Mouse (Mus musculus): ENCODE data around the gene Pcp2.

DNA sequence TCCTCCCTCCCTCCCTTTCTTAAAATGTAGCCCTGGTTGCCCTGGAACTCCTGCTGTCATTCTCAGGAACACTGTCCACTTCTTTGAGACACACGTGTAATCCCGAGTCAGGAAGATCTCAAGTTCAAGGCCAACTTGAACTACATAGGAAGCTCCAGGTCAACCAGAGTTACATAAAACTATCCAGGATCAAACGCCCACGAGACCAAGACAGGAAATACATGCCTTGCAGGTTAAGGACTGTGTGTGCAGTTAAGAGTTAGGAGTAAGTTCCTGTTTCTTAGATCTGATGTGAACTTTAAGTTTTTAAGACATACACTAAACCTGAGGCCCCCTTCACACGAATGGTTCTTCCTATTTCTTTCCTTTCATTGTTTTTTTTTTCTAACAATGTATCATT is 1.6 kb upstream of the Pcp2 start:
- no peak for TF ChIP-seq CTCF (IDR thresholded peaks at IDR 0.05; ENCODE audit: control insufficient read depth, insufficient read depth, insufficient replicate concordance, low read depth, low read length)
- TF ChIP-seq POLR2A (IDR thresholded peaks at IDR 0.05; ENCODE audit: control insufficient read depth, low read depth, low read length) = no peak

Data from testis, adult 2 months (tissue).